Mouse (Mus musculus) gastrocnemius, adult 2 months (tissue): ENCODE results near the gene Chchd10. TPM values are rescaled to one million over a fixed set of nuclear protein-coding genes. Genes with fewer than 3 reads are reported as not detected.
A peak's percentile ranks its signal among the peaks of the same experiment; 100 is the strongest.

ENCODE experiments used
- DNase-seq: peaks from one replicate; pipeline ENCODE4 v3.0.0; 2022
- H3K27ac ChIP-seq: fragments of 200-600 bp; 2 replicates; pipeline ENCODE4 v1.8.1; 2022; ENCODE audit warnings: mild to moderate bottlenecking
- H3K4me3 ChIP-seq: fragments of 200-600 bp; 2 replicates; pipeline ENCODE4 v1.8.1; 2022; ENCODE audit warnings: mild to moderate bottlenecking, moderate library complexity
- CTCF ChIP-seq: fragments of 200-600 bp; IDR thresholded peaks from 2 replicates; pipeline ENCODE4 v1.8.1; 2022; ENCODE audit warnings: antibody characterized with exemption, mild to moderate bottlenecking, moderate library complexity
- intact Hi-C: fragments of 180-260 bp; cut with DNase I; formaldehyde crosslinking; loops from one replicate; pipeline ENCODE4 v1.15.1; 2025
- total RNA-seq, 2 experiments: library from RNA; stranded (reverse); gene quantifications; 2 replicates each; pipeline ENCODE4 v1.2.3; 2021

Gene Chchd10
- total RNA-seq, 2 experiments from 2014 or later, result 1,469 to 1,586 TPM

GRCm38 (mm10) chr10:75904391-75904790, 28.5 kb upstream of the Chchd10 start:
- no peak for DNase-seq
- Histone ChIP-seq H3K27ac (peak overlapping the region; percentile 48), H3K4me3 (no peak overlapping the region)
- intact Hi-C loops, result no loop called here
- TF ChIP-seq CTCF, result no peak

- no peak overlapping the region for H3K27ac ChIP-seq
- intact Hi-C loops, result no loop called here
These were observed 26.0 kb upstream of the Chchd10 start for GRCm38 (mm10) chr10:75906882-75907281.

DNA sequence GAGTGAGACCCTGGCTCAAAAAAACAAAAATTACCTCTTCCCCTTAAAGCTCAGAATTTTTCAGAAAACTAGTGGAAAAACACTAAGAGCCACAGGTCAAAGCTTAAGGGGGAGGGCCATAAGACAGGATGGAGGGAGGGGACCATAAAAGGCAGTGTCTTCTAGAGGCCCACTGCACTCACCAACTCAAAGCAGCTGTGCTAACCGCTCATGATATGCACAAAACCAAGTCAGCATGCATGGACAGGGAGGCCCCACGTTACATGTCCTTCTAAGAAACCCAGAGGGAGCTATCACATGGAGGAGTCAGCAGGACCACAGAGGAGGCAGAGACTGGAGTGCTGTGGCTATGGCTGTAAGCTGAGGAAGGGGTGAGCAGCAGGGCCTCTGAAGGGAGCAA, 22.2 kb upstream of the Chchd10 start:
- H3K4me3 ChIP-seq, result no peak overlapping the region
- DNase-seq, result no peak
- H3K27ac ChIP-seq, result peak overlapping the region; percentile 57
- intact Hi-C loops, result no loop called here
- no peak for TF ChIP-seq CTCF

More at GRCm38 (mm10) chr10:75906882-75907281, 26.0 kb upstream of the Chchd10 start:
- no peak for TF ChIP-seq CTCF
- DNase-seq, result no peak
- H3K4me3 ChIP-seq, result no peak overlapping the region

DNA sequence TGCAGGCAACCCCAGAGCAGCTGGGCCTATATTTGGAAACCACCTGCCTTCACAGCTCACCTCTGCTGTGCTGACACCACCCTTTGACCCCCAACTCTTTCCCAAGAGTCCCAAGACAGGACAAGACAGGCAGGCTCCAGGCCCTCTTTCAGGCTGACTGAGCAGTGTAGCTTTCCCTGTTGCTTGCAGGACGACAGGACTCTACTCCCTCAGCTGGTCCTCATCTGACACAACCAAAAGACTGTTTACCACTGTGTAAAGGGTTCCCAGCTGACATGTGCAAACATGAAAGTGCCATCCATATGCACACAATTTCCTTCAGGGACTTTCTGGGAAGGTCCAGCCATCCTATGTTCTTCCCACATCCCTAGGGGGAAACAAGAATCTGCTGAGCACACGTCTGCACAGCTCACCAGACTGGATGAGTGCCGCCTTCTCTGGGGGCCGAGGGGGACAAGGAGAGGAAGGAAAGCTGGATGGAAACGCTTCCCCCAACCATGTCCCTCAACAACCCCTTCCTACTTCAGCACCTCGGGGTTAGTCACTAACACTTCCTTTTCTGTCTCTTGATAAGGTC, 19.8 kb upstream of the Chchd10 start:
- intact Hi-C loops, result no loop called here
- peak overlapping the region; percentile 41 for H3K27ac ChIP-seq
- DNase-seq, result no peak
- no peak overlapping the region for H3K4me3 ChIP-seq
- no peak for TF ChIP-seq CTCF

DNA sequence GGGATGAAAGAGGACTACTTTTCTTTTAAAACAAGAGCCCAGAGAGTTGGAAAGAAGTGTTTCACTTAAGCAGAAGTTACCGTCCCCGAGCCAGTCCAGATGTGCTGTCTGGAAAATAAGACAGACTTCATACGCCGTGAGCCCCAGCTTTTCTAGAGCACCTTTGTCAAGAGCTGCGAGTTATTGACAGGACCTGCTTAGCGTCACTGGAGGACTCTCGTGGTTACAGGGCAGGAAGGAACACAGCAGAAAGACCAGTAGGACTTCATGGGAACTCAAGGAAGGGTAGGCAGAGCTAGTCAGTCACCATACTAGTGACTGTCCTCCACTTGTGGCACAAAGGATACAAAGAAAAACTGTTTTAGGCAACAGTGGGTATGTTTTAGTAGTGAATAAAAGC, 17.4 kb upstream of the Chchd10 start:
- intact Hi-C loops, result no loop called here
- TF ChIP-seq CTCF, result no peak
- Histone ChIP-seq H3K4me3 (peak overlapping the region; percentile 45; the same call in 1 of the 2 replicates), H3K27ac (peak overlapping the region; percentile 53)
- no peak for DNase-seq

- DNase-seq, result no peak
- Histone ChIP-seq H3K27ac (0 out of 2 replicates have a peak overlapping the region, but pooled peaks have one; percentile 21), H3K4me3 (no peak overlapping the region)
- TF ChIP-seq CTCF, result no peak
- intact Hi-C loops, result loop anchor here (2.0 kb wide), 1 partner anchor 18 kb away; no protein-coding TSS in a partner anchor
These were observed 16.1 kb upstream of the Chchd10 start for GRCm38 (mm10) chr10:75916840-75917239.

GRCm38 (mm10) chr10:75919026-75919425, 13.9 kb upstream of the Chchd10 start:
- no peak overlapping the region for H3K4me3 ChIP-seq
- intact Hi-C loops, result no loop called here
- no peak overlapping the region for H3K27ac ChIP-seq
- TF ChIP-seq CTCF, result no peak
- DNase-seq, result no peak

GRCm38 (mm10) chr10:75921026-75921725, 11.8 kb upstream of the Chchd10 start, which contains the start of gene Smarcb1:
TSS of gene Smarcb1 (minus strand) at chr10:75921617.
- intact Hi-C loops, result no loop called here
- TF ChIP-seq CTCF, result no peak
- peak; percentile 97 for DNase-seq
- peak within 1 kb of the TSS; percentile 96 for H3K27ac ChIP-seq
- peak within 1 kb of the TSS; percentile 99 for H3K4me3 ChIP-seq

- Histone ChIP-seq H3K27ac (peak overlapping the region; percentile 96), H3K4me3 (peak overlapping the region; percentile 99)
- no peak for TF ChIP-seq CTCF
- intact Hi-C loops, result no loop called here
- no peak for DNase-seq
These were observed 11.0 kb upstream of the Chchd10 start for GRCm38 (mm10) chr10:75921726-75922560.

DNA sequence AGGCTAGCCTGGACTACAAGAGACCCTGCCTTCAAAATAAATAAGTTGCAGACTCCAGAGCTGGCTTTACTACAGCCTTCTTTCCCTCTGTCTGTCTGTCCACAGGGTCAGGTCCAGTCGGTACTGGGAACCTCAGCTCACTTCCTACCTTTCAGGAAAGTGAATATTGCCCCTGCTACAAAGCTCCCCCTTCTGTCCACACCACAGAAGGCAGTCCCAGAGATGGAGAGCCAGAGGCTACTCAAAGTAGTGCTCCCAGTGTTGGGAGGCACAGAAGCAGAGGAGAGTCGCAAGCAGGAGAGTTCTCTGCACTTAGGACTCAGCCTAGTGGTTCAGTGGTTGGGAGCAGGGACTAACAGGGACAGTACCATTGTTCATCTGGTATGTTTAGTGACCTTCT, 8.6 kb upstream of the Chchd10 start:
- peak; percentile 52 for TF ChIP-seq CTCF
- intact Hi-C loops, result no loop called here
- Histone ChIP-seq H3K4me3 (no peak overlapping the region), H3K27ac (no peak overlapping the region)
- peak; percentile 45 for DNase-seq

- no peak for TF ChIP-seq CTCF
- DNase-seq, result no peak
- H3K4me3 ChIP-seq, result no peak overlapping the region
- intact Hi-C loops, result no loop called here
- no peak overlapping the region for H3K27ac ChIP-seq
These were observed 6.5 kb upstream of the Chchd10 start for GRCm38 (mm10) chr10:75926396-75926795.

DNA sequence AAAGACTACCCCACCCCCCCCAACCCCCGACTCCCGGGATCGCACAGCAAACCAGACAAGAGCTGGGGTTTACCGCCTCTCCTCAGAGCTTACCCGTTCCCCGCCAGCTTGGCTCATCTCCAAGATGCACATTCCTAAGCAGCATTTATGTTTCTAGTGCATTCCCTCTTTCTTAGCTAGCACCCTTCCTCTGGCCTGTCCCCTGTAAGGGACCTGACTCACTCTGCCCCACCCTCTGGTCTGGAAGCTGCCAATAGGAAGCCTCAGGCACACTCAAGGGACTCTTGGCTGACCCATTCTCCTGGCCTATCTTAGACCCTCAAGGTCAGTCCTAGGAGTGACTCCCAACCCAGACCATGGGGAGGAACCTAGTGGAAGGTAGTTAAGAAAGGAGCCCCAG, 2.6 kb upstream of the Chchd10 start:
- peak overlapping the region; percentile 23; the same call in 1 of the 2 replicates for H3K4me3 ChIP-seq
- intact Hi-C loops, result no loop called here
- DNase-seq, result no peak
- no peak overlapping the region; the same call in 1 of the 2 replicates for H3K27ac ChIP-seq
- TF ChIP-seq CTCF, result no peak

DNA sequence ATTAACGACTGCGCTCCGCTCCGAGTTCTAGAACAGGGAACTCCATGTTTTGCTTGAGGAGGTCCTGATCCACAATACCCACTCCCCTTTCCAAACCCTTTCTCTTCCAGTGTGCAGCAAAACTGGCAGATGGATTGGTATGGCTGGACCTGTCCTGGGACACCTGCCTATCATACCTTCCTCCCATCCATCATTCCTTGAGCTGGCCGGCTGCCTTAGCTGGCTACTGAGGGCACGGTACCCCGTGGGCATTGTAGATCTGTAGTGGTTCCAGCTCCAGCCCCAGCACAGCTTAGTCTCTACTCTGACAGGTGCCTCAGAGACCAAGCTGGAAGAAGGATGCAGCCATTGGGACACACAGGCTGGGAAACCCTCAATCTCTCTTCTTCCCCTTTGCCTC, 1.6 kb upstream of the Chchd10 start:
- peak overlapping the region; percentile 84 for H3K4me3 ChIP-seq
- H3K27ac ChIP-seq, result peak overlapping the region; percentile 86; the same call in 1 of the 2 replicates
- DNase-seq, result no peak
- no peak for TF ChIP-seq CTCF
- intact Hi-C loops, result no loop called here
